Comparison of ENCODE assay signal across 18 mouse cellular contexts in genomic region chr7:82433226-82433625, GRCm38 (mm10).
"Had no signal": no experiment of that assay in that cellular context is flagged by ENCODE, and none has a peak within 500 bp of the region (broad histone marks: within the 10 kb centered on the region; RNA-seq: fewer than 3 reads in every experiment).

No protein-coding gene starts in this region.

- H3K36me3 ChIP-seq: midbrain, embryonic 13.5 days; midbrain, embryonic 15.5 days; neural tube, embryonic 13.5 days; neural tube, embryonic 15.5 days had no signal

- H3K27me3 ChIP-seq: midbrain, embryonic 13.5 days; midbrain, embryonic 15.5 days; neural tube, embryonic 13.5 days; neural tube, embryonic 15.5 days had no signal

- DNase-seq: lung, adult 18-20 months; lung, embryonic 14.5 days; lung, postnatal 10 days; lung, postnatal 4 days; retina, postnatal 1 day; right cerebral cortex, adult 18-20 months; right cerebral cortex, postnatal 25 days; right cerebral cortex, postnatal 4 days; spleen, adult 18-20 months; thymus, adult 18-20 months; thymus, postnatal 14 days; thymus, postnatal 36 days had no signal

- H3K9ac ChIP-seq: lung, embryonic 14.5 days; midbrain, embryonic 13.5 days; midbrain, embryonic 15.5 days; neural tube, embryonic 13.5 days; neural tube, embryonic 15.5 days had no signal

- H3K4me2 ChIP-seq: lung, embryonic 14.5 days; midbrain, embryonic 11.5 days; midbrain, embryonic 13.5 days; midbrain, embryonic 15.5 days; neural tube, embryonic 13.5 days; neural tube, embryonic 15.5 days had no signal

- ATAC-seq: midbrain, embryonic 13.5 days; midbrain, embryonic 15.5 days had no signal

- H3K27ac ChIP-seq: midbrain, embryonic 13.5 days; midbrain, embryonic 15.5 days; neural tube, embryonic 13.5 days; neural tube, embryonic 15.5 days had no signal

- H3K4me3 ChIP-seq: megakaryocyte, embryonic 14.5 days; midbrain, embryonic 13.5 days; midbrain, embryonic 15.5 days; neural tube, embryonic 13.5 days; neural tube, embryonic 15.5 days had no signal

- H3K9me3 ChIP-seq: megakaryocyte, embryonic 14.5 days; midbrain, embryonic 13.5 days; midbrain, embryonic 15.5 days; neural tube, embryonic 13.5 days; neural tube, embryonic 15.5 days had no signal

- H3K4me1 ChIP-seq: midbrain, embryonic 13.5 days; midbrain, embryonic 15.5 days; neural tube, embryonic 13.5 days; neural tube, embryonic 15.5 days had no signal
